Mouse (Mus musculus): Measurements from ENCODE around the gene Slc22a1.

DNA sequence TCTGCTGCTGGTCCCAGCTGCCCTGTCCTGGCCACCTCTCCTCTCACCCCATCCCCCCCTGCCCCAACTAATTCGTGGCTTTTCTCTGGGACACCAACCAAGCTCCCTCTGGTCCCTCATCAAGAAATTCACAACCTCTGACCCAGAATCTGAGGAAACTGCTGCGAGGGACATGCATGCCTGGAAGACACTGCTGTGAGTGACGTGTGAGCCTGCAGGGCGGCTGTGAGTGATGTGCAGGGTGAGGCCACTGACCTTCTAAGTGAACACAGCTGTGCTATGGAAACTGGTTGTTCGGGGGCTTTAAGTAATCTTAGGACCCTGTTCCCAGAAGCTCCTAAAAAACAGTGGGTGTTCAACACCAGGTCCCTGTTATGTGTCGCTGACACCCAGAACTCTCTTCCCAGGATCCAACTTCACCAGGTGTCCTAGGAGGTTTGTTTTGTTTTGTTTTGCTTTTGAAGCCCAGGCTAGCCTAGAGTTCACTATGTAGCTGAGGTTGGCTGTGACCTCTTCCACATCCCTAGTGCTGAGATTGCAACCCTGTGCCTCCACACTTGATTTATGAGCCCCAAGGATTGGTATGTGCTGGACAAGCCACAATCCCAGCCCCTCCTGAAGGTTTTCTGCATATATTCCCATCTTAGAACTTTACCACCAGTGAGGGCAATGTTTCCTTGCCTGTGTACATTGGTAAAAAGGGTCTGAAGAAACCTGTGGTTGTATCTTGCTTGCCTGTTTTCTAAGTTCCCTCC, 44.5 kb downstream of the Slc22a1 start:
- TF ChIP-seq CEBPB (IDR thresholded peaks at IDR 0.05; ENCODE audit: insufficient read depth, poor library complexity, severe bottlenecking), result no peak
- no peak for TF ChIP-seq POLR2A (IDR thresholded peaks at IDR 0.05; ENCODE audit: insufficient read length, low read depth)
